Mouse (Mus musculus) cerebellum, postnatal 14 days (tissue): ENCODE results near the gene Ccno.

Source experiments
- DNase-seq, 2 experiments: peaks; one replicate each; pipeline ENCODE4 v3.0.0; 2021; ENCODE audit warnings: mixed read lengths in 2 of 2

The Ccno gene

DNA sequence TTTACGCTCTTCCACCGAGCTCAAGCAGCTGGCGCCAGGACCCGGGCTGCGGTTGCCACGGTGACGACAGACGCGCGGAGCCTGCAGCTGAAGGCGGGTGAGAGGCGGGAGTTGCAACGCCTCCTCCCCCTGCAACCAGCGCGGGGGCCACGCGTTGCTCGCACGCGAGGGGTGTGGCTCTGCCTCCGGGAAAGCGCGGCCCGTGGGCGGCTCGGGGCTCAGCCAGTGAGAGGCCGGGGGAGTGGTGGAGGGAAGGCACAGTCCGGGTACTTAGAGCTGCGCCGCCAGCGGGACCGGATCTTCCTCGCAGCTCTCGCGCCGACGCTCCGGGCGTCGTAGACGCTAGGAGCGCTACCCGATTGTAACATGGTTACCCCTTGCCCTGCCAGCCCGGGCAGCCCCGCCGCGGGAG, at the start of gene Ccno:
TSS of gene Ccno (plus strand) at position 271 of the 412 bp plus-strand sequence.
- peak; percentile 88 to 89 for DNase-seq

DNA sequence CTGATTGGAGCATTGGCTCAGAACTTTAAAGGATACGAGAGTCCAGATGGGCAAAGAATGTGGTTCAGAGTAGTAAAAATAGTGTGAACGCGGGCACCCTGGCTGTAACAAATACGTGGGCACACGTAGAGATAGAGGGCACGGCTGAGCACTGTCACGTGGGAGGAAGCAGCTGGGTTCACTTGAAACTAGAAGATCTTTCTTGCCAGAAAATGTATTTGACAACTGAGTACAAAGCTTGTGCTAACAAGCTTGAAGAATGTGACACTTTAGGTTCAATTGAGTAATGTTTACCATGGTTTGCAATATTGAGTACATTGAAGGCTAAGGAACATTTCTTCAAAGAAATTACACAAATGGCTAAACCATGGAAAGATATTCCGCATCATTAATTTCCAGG, 49.5 kb upstream of the Ccno start:
- DNase-seq: no peak

DNA sequence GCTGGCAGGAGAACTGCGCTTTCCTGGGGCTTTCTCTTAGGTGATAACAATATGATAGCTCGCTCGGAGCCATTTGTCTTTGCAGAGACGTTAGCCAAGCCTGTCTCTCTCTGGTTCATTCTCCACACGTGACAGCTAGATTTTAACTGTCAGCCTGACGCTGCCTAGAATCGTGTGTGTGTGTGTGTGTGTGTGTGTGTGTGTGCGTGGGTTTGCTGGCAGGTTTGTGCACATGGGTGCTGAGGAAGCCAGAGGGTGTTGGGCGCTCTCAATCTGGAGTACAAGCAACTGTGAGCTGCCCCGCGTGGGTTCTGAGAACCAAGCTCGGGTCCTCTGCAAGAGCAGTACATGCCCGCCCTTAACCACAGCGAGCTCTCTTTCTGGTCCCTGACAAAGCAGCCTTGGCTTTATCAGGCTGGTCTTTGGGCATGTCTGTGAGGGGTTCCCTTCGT, 45.7 kb upstream of the Ccno start:
- DNase-seq: no peak

DNA sequence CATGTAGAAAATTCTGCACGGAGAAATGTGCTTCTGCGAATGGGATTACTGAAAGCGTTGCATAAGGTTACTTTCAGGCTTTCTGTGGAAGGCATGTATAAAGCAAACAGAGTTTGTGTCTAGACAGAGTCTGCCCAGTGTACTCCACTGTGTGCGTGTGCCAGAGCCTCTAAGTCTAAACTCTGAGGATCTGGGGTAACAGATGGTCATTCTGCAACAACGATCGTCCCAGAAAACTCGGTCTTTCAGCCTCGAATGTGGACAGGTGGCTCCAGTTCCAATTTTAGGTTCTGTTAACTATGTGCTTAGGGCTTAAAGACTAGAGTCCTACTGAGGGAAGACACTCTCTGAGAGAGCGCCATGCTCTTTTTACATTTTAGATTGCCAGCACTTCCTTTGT, 42.3 kb upstream of the Ccno start:
- DNase-seq: no peak

DNA sequence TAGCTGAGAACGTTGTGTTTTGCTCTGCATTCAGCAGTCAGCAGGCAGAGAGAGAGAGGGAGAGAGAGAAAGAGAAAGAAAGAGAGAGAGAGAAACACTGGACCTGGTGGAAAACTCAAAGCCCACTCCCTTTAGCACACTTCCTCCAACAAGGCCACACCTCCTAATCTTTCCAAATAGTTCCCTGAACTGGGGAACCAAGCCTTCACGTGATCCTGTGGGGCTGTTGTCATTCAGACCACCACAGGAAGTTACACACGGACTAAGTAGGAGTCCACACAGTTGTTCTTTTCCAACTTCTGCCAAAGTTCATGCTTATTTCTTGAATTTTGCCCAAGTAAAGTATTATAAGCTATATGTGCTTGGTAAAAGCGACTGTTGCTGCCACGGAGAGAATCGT, 41.7 kb upstream of the Ccno start:
- DNase-seq: no peak

DNA sequence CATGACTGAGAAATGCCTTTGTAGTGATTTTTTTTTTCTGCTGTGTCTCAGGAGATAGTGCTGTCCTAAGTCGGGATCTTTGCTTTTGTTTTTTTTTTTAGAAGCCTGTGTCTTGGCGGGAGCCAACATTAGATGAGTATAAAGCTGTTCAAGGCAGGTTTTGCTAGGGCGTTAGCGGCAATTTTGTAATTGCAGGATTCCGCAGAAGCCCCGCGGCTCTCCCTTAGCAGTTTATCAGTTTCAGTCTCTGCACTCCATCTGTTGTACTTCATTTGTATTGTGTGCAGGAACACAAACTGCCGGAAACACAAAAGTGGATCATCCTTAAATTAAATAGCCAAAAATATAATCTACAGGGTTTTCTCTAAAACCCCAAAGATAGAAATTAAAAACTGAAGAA, 33.5 kb upstream of the Ccno start:
- no peak for DNase-seq

DNA sequence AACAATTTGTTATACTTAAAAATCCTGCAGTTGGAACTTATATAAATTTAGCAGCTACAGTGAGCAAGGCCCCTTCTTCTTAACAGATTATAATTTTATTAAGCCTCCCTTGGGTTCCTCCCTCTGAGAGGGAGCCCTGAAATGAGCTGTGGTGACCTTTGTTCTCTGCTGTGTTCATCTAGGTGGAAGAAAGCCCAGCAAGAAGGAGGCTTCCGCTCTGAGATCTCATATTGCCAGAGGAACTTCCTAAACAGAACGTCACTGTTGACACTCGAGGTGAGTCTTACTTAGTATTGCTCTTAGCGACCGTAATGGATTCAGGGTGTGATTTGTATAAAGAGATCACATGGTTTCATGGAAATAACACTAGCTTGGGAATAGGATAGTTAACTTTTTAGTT, 24.5 kb upstream of the Ccno start:
- no peak for DNase-seq

DNA sequence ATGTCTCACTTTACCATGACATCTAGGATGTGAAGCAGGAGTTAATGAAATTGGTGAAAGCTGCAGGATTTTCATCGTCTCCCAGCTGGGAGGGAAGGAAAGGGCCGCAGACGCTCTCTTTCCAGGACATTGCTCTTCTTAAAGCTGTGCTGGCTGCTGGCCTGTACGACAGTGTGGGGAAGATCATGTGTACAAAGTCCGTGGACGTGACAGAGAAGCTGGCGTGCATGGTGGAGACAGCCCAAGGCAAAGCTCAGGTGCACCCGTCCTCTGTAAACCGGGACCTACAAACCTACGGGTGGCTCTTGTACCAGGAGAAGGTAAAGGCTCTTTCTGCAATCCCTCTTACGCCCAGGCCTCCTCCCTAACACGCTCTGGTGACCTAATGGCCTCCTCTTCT, 23.2 kb upstream of the Ccno start:
- DNase-seq: no peak

DNA sequence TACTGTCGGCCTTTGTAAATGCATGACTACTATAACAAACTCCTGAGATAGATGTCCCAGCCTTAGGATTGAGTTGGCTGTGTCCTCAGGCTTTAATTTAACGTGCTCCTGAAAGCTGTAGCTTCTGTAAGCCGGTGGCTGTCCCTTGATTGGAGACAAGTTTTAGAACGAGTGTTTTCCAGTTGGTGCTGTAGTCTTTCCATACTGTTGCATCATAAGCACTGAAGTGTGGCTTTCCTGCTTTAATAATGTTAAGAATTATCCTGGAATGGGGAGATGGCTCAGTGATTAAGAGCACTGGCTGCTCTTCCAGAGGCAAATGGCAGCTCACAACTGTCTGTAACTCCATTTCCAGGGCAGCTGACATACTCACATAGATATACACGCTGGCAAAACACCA, 20.3 kb upstream of the Ccno start:
- DNase-seq: no peak

DNA sequence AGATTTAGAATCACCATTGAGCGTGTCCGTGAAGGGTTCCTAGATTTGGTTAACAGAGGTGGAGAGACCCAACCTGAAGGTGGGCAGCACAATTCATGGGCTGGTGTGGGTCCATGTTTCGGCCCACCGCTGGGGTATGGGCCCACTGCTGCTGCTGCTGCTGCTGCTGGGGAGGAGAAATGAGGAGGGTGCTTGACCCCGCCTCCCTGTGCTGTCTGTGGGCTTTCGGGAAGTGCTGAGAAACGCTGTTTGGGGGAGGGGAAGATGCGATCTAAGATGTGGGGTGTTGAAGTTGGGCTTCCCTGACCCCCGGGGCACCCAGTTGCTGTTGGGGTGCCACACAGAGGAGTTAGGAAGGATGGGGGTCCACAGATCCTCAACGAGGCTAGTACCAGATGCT, 10.9 kb upstream of the Ccno start:
- DNase-seq: no peak

DNA sequence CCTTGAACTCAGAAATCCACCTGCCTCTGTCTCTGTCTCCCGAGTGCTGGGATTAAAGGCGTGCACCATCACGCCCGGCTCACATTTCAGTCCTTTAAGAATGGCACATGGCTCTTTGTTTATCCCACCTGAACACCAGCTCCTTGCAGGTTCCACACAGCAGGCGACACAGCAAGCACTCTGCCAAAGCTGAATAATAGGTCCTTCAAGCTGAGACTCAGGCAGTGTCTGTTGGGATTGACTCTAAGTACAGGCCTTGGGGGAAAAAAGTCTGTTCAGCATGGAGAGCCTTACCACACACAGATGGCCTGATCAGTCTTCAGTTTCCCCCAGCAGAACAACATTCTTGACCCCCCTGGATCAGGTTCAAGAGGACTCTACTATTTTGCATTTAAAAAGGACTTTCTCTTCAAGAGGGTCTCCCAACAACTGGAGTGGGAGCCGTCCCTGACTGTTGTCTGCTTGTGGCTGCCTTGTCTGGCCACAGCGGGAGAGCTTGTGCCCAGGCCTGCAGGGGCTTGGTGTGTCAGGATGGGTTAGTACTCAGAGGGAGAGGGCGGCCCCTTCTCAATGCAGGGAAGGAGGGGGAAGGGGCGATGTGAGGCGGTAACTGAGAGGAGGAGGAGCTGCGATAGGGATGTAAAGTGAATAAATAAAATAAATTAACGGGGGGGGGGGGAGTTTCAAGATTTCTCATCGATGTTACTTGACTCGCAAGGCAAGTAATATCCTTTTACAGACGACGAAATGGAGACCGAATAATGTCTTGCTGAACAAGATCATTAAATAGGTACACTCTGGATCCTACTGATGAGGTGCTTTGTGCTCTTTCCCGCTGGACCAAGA, 1.8 kb upstream of the Ccno start:
- DNase-seq: no peak

DNA sequence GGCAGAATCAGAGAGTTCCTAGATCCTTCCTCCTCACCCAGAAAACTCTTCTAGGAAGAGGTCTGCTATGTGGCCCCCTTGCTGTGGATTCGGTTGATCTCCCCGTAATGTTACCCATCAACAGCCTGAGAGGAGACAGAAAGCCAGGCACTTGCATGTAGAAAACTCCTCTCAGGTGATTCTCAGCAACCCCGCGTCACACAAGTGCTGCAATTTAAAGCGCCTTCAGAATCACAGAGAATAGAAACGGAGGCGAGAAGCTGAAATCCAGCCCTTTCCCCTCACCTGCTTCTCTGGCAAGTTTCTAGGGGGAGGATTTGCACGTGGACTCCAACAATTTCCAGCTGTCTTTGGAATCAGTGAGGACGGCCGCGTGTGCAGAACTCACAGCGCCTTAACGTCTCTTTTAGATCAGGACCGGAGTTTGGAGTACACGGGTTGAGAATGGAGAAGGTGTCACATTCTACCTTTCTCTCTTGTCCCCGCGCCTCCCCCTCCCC, 1.1 kb upstream of the Ccno start:
- DNase-seq: no peak

DNA sequence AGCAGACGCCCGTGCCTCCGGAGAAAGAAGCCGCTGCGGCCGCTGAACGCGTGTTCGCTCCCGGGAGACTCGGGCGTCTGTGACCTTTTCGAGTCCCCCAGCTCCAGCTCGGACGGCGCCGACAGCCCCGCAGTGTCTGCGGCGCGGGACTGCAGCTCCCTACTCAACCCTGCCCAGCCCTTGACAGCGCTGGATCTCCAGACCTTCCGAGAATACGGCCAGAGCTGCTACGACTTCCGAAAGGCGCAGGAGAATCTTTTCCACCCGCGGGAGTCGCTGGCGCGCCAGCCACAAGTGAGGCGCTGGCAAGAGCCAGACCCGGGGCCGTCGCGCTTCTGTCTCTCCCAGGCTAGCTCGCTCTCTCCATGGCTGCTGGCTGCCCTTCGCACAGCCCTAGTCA, 389 bp downstream of the Ccno start:
- DNase-seq: no peak

DNA sequence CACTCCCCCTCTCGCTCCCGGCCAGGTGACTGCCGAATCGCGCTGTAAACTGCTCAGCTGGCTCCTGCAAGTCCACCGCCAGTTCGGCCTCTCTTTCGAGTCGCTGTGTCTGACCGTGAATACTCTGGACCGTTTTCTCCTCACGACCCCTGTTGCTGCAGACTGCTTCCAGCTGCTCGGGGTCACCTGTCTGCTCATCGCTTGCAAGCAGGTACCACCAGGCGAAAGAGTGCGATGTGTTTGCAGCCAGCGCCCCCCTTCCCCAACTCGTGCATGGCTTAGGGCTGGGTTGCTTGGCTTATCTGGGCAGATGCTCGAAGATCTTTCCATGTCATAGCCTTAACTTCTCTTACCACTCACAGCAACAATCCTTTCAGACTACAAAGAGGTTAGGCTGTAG, 1.3 kb downstream of the Ccno start:
- DNase-seq: no peak

DNA sequence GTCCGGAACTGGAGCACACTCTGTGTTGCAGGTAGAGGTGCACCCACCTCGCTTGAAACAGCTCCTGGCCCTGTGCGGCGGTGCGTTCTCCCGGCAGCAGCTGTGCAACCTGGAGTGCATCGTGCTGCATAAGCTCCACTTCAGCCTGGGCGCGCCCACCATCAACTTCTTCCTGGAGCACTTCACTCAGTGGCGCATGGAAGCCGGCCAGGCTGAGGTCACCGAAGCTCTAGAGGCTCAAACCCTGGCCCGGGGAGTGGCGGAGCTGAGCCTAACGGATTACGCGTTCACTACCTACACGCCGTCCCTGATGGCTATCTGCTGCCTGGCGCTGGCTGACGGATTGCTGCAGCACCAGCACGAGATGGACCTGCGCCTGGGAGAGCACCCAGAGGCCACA, 1.9 kb downstream of the Ccno start:
- DNase-seq: no peak

DNA sequence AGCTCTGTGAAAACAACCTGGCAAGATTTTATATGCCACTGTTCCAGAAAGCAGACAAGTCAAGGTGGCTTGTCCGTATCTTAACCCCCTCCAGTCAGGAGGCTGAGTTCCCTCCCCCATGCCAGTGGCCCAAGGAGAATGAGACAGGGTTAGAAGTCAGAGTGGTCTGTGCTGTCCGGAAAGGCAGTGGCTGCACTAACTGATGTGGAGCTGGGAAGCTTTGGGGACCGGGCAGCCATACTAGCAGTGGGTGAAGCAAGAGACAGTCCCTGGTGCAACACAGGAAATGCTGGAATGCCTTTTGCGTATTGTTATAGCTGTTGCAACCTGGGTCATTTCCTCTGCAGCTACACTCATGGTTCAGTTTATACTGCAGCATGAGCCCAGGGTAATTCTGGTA, 2.7 kb downstream of the Ccno start:
- no peak for DNase-seq

DNA sequence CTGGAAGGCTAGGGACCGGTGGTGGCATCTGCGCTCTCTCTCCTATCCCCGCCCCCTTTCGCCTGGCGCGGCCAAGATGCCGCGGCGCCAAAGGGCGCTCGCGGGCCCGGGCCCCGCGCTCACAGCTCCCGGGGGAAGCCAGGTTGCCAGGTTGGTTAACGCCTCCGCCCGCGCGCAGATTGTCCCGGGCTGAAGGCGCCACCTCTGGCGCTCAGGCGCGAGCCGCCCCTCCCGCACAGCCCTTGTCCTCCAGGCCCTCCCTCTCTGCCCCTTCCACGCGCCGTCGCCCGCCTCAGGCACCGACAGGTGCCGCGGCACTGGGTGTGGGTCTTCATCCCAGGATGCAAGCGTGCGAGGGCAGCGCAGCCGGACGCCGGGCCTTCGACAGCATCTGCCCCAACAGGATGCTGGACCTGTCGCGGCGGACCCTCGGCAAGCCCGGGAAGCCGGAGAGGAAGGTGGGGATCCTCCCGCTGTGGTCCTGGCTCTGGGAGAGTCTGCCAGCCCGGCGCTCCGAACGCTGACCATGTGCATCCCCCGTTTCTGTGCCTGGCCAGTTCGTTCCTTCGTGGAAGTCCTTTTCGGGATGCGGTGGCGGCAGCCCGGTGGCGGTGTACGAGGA, 6.0 kb downstream of the Ccno start, which contains the start of gene Mcidas:
TSS of gene Mcidas (plus strand) at position 315 of the 622 bp plus-strand sequence.
- DNase-seq: peak; percentile 55 to 60

DNA sequence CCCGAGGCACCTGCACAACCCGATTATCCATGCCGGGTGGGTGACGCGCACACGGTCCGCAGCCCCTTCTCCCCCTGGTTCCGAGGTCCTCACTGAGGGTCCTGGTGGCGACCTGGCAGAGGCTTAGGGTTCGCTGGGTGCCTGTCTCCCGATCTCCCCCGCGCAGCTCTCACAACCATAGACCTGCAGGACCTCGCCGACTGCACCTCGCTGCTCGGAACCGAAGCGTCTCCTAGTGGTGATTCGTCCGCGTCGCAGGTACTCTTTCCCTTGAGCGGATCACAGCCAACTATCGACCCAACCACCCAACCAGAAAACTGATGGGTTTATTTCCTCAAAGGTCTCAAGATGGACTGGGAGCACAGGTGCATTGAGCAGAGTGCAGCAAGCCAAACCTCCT, 6.6 kb downstream of the Ccno start:
- peak; percentile 81 to 85 for DNase-seq

DNA sequence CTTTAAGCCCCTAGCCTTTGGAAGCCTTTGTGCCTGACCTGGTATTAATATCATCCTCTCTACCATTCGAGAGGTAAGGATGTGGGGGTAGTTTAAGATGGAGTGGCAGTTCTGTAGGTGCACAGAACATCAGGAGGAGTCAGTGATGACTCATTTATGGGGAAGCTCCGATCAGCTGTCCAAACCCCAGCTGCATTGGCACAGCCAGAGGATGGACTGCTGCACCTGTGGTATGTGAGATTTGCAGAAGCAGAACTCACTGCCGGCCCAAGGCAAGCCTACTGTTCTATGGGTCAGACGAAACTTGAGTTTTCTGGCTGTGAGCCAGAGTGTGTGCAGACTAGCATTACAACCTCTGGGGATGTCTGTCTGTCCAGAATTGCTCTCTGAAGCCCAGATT, 8.8 kb downstream of the Ccno start:
- DNase-seq: no peak

DNA sequence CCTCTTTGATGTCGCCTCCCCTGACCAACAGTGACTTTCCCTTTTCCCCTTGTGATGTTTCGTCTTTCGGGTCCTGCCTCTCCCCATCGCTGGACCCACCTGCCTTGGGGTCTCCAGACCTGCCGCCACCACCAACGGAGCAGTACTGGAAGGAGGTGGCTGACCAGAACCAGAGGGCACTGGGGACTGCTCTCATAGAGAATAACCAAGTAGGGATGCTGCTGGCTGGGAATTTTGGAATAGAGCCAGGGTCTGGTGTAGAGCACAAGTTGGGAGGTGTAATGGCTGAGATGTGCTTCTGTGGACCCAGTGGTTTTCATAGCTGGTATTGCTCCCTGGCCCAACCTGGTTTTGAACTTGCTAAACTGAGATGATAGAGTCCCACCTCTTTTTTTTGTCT, 9.8 kb downstream of the Ccno start:
- DNase-seq: no peak

DNA sequence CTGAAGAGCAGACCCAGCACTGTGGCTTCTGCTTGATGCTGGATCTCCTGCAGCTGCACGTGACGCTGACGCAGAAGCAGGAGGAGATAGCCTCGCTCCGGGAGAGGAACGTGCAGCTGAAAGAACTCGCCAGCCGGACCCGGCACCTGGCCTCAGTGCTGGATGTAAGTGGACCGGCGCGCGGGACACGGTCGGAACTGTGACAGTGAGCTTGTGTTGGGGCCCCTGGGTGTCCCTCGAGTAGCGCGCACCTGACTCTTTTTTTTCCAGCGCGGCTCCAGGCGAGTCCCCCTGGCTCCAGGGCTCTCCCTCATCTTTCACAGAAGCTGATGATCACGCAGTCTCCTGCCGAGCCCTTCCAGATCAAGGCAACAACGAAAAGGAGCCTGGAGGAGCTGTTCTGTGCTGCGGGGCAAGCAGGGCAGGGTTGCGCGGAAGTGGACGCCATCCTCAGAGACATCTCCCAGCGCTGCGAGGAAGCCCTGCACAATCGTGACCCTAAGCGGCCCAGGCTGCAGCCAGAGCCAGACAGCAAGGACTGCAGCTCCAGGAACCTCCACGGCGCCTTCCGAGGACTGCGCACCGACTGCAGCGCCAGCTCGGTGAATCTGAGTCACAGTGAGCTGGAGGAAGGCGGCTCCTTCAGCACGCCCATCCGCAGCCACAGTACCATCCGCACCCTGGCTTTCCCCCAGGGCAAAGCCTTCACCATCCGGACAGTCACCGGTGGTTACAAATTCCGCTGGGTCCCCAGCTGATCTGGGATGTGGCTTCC, 11.0 kb downstream of the Ccno start:
- peak in 1 of 2 experiments; percentile 26 for DNase-seq

DNA sequence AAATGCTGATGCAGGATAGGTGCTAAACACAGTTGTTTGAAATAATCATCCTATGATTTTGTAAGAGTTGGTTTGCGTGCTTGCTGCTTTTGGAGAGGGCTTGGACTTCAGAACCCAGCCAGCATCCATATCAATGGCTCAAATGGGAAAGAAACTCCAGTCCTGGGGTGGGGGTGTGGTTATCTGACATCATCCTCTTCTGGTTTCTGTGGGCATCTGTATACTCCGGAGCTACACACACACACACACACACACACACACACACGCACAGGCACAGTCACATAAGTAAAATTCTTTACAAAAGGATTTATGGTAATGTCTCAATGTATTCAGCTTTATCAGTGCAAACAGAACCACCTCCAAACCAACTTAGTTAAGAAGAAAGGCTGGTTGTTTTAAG, 12.5 kb downstream of the Ccno start:
- no peak for DNase-seq

DNA sequence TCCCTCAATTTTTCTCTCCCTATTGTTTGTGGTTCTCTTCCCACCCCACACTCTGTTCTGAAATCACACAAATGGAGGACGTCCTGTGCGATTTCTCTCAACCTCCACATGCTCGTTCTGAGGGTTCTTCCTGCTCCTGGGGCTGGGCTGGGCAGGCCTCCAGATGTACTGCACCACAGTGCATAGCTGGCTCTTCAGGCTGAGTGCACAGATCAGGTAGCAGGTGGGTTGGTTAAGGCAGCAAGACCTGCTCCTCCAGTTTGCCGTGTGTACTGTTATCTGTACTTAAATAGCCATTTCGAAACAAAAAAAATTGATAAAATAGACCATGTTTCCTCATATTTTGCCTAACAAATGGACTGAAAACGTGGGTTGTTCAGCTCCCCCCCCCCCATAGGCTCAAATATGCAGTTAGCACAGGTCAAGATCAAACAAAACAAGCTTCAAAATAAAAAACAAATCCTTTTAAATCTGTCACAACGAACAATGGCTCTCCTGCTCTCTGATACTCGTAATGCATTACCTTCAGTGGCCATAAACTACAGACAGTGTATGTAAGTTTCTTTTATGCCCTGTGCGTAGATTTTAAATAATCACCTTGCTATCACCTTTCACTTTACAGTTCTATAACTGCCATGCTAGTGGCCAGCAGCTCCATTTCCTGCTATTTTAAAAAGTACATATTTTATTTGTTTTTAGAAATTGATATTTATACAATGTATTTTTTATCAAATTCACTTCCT, 13.1 kb downstream of the Ccno start:
- DNase-seq: no peak
